Mouse (Mus musculus) forebrain, postnatal 0 days (tissue): Measurements from ENCODE around the gene Gm45716. TPM values are rescaled to one million over a fixed set of nuclear protein-coding genes. Genes with fewer than 3 reads are reported as not detected.

ENCODE experiments used
- ATAC-seq: fragments of 200-750 bp; cut with Nextera tagmentation; 2 replicates; pipeline ENCODE4 v1.8.0; 2017; ENCODE audit warnings: mild to moderate bottlenecking, moderate library complexity
- DNase-seq: peaks from one replicate; pipeline ENCODE4 v3.0.0-alpha.2; 2015
- H3K27ac ChIP-seq: fragments of 300-500 bp; sonication (generic); 2 replicates; pipeline ENCODE4 v1.5.1; 2014; ENCODE audit warnings: low read depth, mild to moderate bottlenecking, antibody characterized with exemption, low read length, moderate library complexity, mixed read lengths
- H3K27me3 ChIP-seq: fragments of 300-500 bp; sonication (generic); 2 replicates; pipeline ENCODE4 v1.6.1; 2014; ENCODE audit warnings: mild to moderate bottlenecking, low read length, mixed read lengths; ENCODE audit not compliant: insufficient read depth
- H3K36me3 ChIP-seq: fragments of 300-500 bp; sonication (generic); 2 replicates; pipeline ENCODE4 v1.6.1; 2014; ENCODE audit warnings: mild to moderate bottlenecking, moderate library complexity; ENCODE audit not compliant: insufficient read depth
- H3K4me1 ChIP-seq: fragments of 300-500 bp; sonication (generic); 2 replicates; pipeline ENCODE4 v1.6.1; 2014; ENCODE audit warnings: antibody characterized with exemption; ENCODE audit not compliant: insufficient read depth
- H3K4me2 ChIP-seq: fragments of 300-500 bp; sonication (generic); 2 replicates; pipeline ENCODE4 v1.6.1; 2014; ENCODE audit warnings: low read depth, mild to moderate bottlenecking, moderate library complexity
- H3K4me3 ChIP-seq: fragments of 300-500 bp; sonication (generic); 2 replicates; pipeline ENCODE4 v1.5.1; 2014; ENCODE audit warnings: low read depth, low read length, mixed read lengths
- H3K9ac ChIP-seq: fragments of 300-500 bp; sonication (generic); 2 replicates; pipeline ENCODE4 v1.6.1; 2014; ENCODE audit warnings: mild to moderate bottlenecking
- H3K9me3 ChIP-seq: fragments of 300-500 bp; sonication (generic); 2 replicates; pipeline ENCODE4 v1.6.1; 2016; ENCODE audit warnings: low read length
- CTCF ChIP-seq: sonication (generic); IDR thresholded peaks from 2 replicates; pipeline ENCODE4 v1.5.1; 2016; ENCODE audit warnings: antibody characterized with exemption, control low read depth, low read depth
- WGBS: fragments of 180-500 bp; shearing (Covaris S2); extraction: QIAGEN DNeasy Blood & Tissue Kit; methylation state at CpG from one replicate; pipeline ENCODE4 v1.1.7; 2014; 5-methylcytosine and 5-hydroxymethylcytosine counted together
- polyA plus RNA-seq: library from polyadenylated mRNA; unstranded; fragments of >200 nt; fragmentation: Nextera tagmentation; extraction: Ambion mirVana; gene quantifications from 2 replicates; pipeline ENCODE4 v1.2.1, GENCODE M21; 2015
- total RNA-seq: library from RNA; depleted of rRNA; stranded (reverse); fragments of >200 nt; gene quantifications from 2 replicates; pipeline ENCODE4 v1.2.3, GENCODE M21; 2014

Gm45716 gene
- total and polyA plus RNA-seq, 2 experiments from 2014 or later: 12.0 to 24.7 TPM

- Histone ChIP-seq H3K9ac (peak overlapping the region; percentile 95), H3K4me3 (peak overlapping the region; percentile 93), H3K27me3 (no peaks in the 10 kb centered on the region), H3K4me2 (peak overlapping the region; percentile 72), H3K36me3 (no peaks in the 10 kb centered on the region), H3K27ac (peak overlapping the region; percentile 94), H3K4me1 (peaks cover 16% of the 10 kb centered on the region), H3K9me3 (no peaks in the 10 kb centered on the region)
- WGBS: 2% methylated on average over 9 of the region's 9 CpGs
- no peak for DNase-seq
- no peak for ATAC-seq
- TF ChIP-seq CTCF: no peak
These were observed 62.7 kb downstream of the Gm45716 start for GRCm38 (mm10) chr11:90250189-90250588.

GRCm38 (mm10) chr11:90250730-90251129, 63.2 kb downstream of the Gm45716 start:
- WGBS: 33% methylated on average over 7 of the region's 7 CpGs
- H3K36me3 ChIP-seq: no peaks in the 10 kb centered on the region
- H3K4me3 ChIP-seq: peak overlapping the region; percentile 93
- no peak for TF ChIP-seq CTCF
- H3K4me2 ChIP-seq: peak overlapping the region; percentile 72
- no peak for ATAC-seq
- no peaks in the 10 kb centered on the region for H3K9me3 ChIP-seq
- H3K27ac ChIP-seq: no peak overlapping the region
- peak; percentile 16 for DNase-seq
- no peaks in the 10 kb centered on the region for H3K27me3 ChIP-seq
- peak overlapping the region; percentile 95 for H3K9ac ChIP-seq
- peaks cover 16% of the 10 kb centered on the region for H3K4me1 ChIP-seq

- no peak for TF ChIP-seq CTCF
- no peak for DNase-seq
- ATAC-seq: no peak
- H3K27ac ChIP-seq: no peak overlapping the region
- no peak overlapping the region for H3K9ac ChIP-seq
- no peaks in the 10 kb centered on the region for H3K36me3 ChIP-seq
- H3K4me3 ChIP-seq: no peak overlapping the region
- no peaks in the 10 kb centered on the region for H3K27me3 ChIP-seq
- WGBS: 33% methylated on average over 2 of the region's 2 CpGs
- peak overlapping the region; percentile 16 for H3K4me2 ChIP-seq
- no peaks in the 10 kb centered on the region for H3K9me3 ChIP-seq
- peaks cover 16% of the 10 kb centered on the region for H3K4me1 ChIP-seq
These were observed 64.4 kb downstream of the Gm45716 start for GRCm38 (mm10) chr11:90251923-90252322.

GRCm38 (mm10) chr11:90252366-90252765, 64.9 kb downstream of the Gm45716 start:
- Histone ChIP-seq H3K4me1 (peaks cover 16% of the 10 kb centered on the region), H3K36me3 (no peaks in the 10 kb centered on the region), H3K4me2 (peak overlapping the region; percentile 16), H3K27me3 (no peaks in the 10 kb centered on the region), H3K4me3 (no peak overlapping the region), H3K27ac (no peak overlapping the region), H3K9me3 (no peaks in the 10 kb centered on the region), H3K9ac (no peak overlapping the region)
- TF ChIP-seq CTCF: no peak
- WGBS: 50% methylated on average over 8 of the region's 8 CpGs
- no peak for DNase-seq
- no peak for ATAC-seq

GRCm38 (mm10) chr11:90254536-90254935, 67.1 kb downstream of the Gm45716 start:
- H3K9ac ChIP-seq: no peak overlapping the region
- WGBS: 92% methylated on average over 3 of the region's 3 CpGs
- no peak for DNase-seq

GRCm38 (mm10) chr11:90255687-90256086, 68.2 kb downstream of the Gm45716 start:
- Histone ChIP-seq H3K4me3 (no peak overlapping the region), H3K36me3 (peaks cover 10% of the 10 kb centered on the region), H3K9me3 (no peaks in the 10 kb centered on the region), H3K27me3 (no peaks in the 10 kb centered on the region), H3K4me1 (peaks cover 7% of the 10 kb centered on the region), H3K9ac (no peak overlapping the region), H3K27ac (no peak overlapping the region), H3K4me2 (no peak overlapping the region)
- ATAC-seq: peak; percentile 59
- no peak for TF ChIP-seq CTCF
- no peak for DNase-seq
- 67% methylated on average over 6 of the region's 6 CpGs for WGBS

More at GRCm38 (mm10) chr11:90254536-90254935, 67.1 kb downstream of the Gm45716 start:
- H3K27me3 ChIP-seq: no peaks in the 10 kb centered on the region
- TF ChIP-seq CTCF: no peak
- H3K4me1 ChIP-seq: peaks cover 12% of the 10 kb centered on the region
- no peaks in the 10 kb centered on the region for H3K36me3 ChIP-seq
- no peak for ATAC-seq
- H3K4me3 ChIP-seq: no peak overlapping the region
- no peak overlapping the region for H3K4me2 ChIP-seq
- H3K9me3 ChIP-seq: no peaks in the 10 kb centered on the region
- H3K27ac ChIP-seq: no peak overlapping the region

- no peaks in the 10 kb centered on the region for H3K27me3 ChIP-seq
- DNase-seq (no peak), ATAC-seq (no peak)
- peaks cover 22% of the 10 kb centered on the region for H3K36me3 ChIP-seq
- H3K27ac ChIP-seq: no peak overlapping the region
- no peaks in the 10 kb centered on the region; the same call in 1 of the 2 replicates for H3K4me1 ChIP-seq
- H3K4me2 ChIP-seq: no peak overlapping the region
- H3K9me3 ChIP-seq: no peaks in the 10 kb centered on the region
- WGBS: 82% methylated on average over 16 of the region's 16 CpGs
- TF ChIP-seq CTCF: no peak
- no peak overlapping the region for H3K4me3 ChIP-seq
- no peak overlapping the region for H3K9ac ChIP-seq
These were observed 69.5 kb downstream of the Gm45716 start for GRCm38 (mm10) chr11:90256833-90257525.
